ENCODE assay signal across 10 mouse cellular contexts in genomic region chr2:105188182-105188581, GRCm38 (mm10). TPM values are rescaled to one million over a fixed set of nuclear protein-coding genes. Genes with fewer than 3 reads are reported as not detected.
A peak's percentile ranks its signal among the peaks of the same experiment; 100 is the strongest.
DNase-seq lines count a peak whose midpoint lies in the region; ATAC-seq and TF ChIP-seq lines count a peak whose summit lies in the region.
"Had no signal": no experiment of that assay in that cellular context is flagged by ENCODE, and none has a peak within 500 bp of the region (broad histone marks: within the 10 kb centered on the region; RNA-seq: fewer than 3 reads in every experiment).

No protein-coding gene starts in this region.

- 81% methylated on average over 10 of the region's 10 CpGs for WGBS in kidney, postnatal 0 days

- in situ Hi-C loops in CH12.LX (cut with MboI; ENCODE audit: low pct_ligation_motif_present, low pct_unique_long_range_greater_than_20kb, low sequenced_read_pairs): no loop called here

- no peaks in the 10 kb centered on the region for H3K36me3 ChIP-seq in kidney, postnatal 0 days (ENCODE audit: insufficient read depth, low read length)
- no peaks in the 10 kb centered on the region for H3K36me3 ChIP-seq in CH12.LX (replicated peaks in 1 of 2; ENCODE audit: control insufficient read depth in 1 of 2, insufficient read depth in 1 of 2, low read length in 1 of 2)
- H3K36me3 ChIP-seq: embryonic facial prominence, embryonic 12.5 days; heart, embryonic 15.5 days; liver, embryonic 13.5 days had no signal

- TF ChIP-seq RAD21 in CH12.LX (IDR thresholded peaks at IDR 0.05; ENCODE audit: low read depth, low read length): peak; percentile 33

- H3K79me2 ChIP-seq in CH12.LX (replicated peaks; ENCODE audit: control insufficient read depth, extremely low read depth, insufficient read depth, poor library complexity, severe bottlenecking): no peaks in the 10 kb centered on the region; the same call in 1 of the 2 replicates

- peak; percentile 86 for TF ChIP-seq CTCF in kidney, postnatal 0 days (IDR thresholded peaks at IDR 0.05; ENCODE audit: low read depth)
- TF ChIP-seq CTCF in CH12.LX (conservative IDR thresholded peaks at IDR 0.05 in 1 of 2, IDR thresholded peaks at IDR 0.05 in 1 of 2; ENCODE audit: low read depth in 2 of 2, low read length in 2 of 2): peak; percentile 71 to 97

- H3K4me3 ChIP-seq in kidney, postnatal 0 days (replicated peaks; ENCODE audit: low read depth, low read length): no peak overlapping the region
- H3K4me3 ChIP-seq in CH12.LX (replicated peaks in 1 of 3; ENCODE audit: low read depth in 2 of 3, low read length in 2 of 3, poor library complexity in 1 of 3): no peak overlapping the region
- H3K4me3 ChIP-seq: embryonic facial prominence, embryonic 12.5 days; heart, embryonic 15.5 days; liver, embryonic 13.5 days had no signal

- no peak for ATAC-seq in kidney, postnatal 0 days (replicated peaks; ENCODE audit: low FRiP score, low read depth)
- peak; percentile 91 for ATAC-seq in granulocyte monocyte progenitor cell, adult 5-6 weeks (replicated peaks; ENCODE audit: poor library complexity, severe bottlenecking)
- no peak for ATAC-seq in inflammation-experienced regulatory T-cells, adult 6 months

- no peaks in the 10 kb centered on the region for H3K9me3 ChIP-seq in kidney, postnatal 0 days (replicated peaks; ENCODE audit: low read length)
- H3K9me3 ChIP-seq in CH12.LX (replicated peaks; ENCODE audit: low read length): no peaks in the 10 kb centered on the region
- H3K9me3 ChIP-seq: embryonic facial prominence, embryonic 12.5 days; heart, embryonic 15.5 days; liver, embryonic 13.5 days had no signal

- peak; percentile 44 for DNase-seq in kidney, postnatal 0 days (ENCODE audit: low spot score)
- no peak for DNase-seq in kidney, adult 8-10 months
- peak; percentile 56 for DNase-seq in CH12.LX (ENCODE audit: extremely low read depth)
- peak; percentile 46 for DNase-seq in MEL-GATA-1-ER (ENCODE audit: extremely low read depth, low read depth)
- no peak for DNase-seq in cerebellum, adult 11 months
- DNase-seq: liver, embryonic 13.5 days had no signal

- H3K27ac ChIP-seq in kidney, postnatal 0 days: no peak overlapping the region
- H3K27ac ChIP-seq in CH12.LX (ENCODE audit: insufficient read depth, low read depth): no peak overlapping the region
- H3K27ac ChIP-seq: embryonic facial prominence, embryonic 12.5 days; heart, embryonic 15.5 days; liver, embryonic 13.5 days had no signal

- dilution Hi-C loops in CH12.LX (cut with MboI; ENCODE audit: extremely low pct_ligation_motif_present, extremely low pct_unique_long_range_greater_than_20kb, low sequenced_read_pairs): no loop called here

- H3K27me3 ChIP-seq in kidney, postnatal 0 days (ENCODE audit: insufficient read depth, low read length): no peaks in the 10 kb centered on the region
- H3K27me3 ChIP-seq in CH12.LX (replicated peaks): no peaks in the 10 kb centered on the region
- H3K27me3 ChIP-seq: embryonic facial prominence, embryonic 12.5 days; heart, embryonic 15.5 days; liver, embryonic 13.5 days had no signal

- TF ChIP-seq EP300 in CH12.LX (IDR thresholded peaks at IDR 0.05; ENCODE audit: low read length): no peak

- no peak overlapping the region for H3K4me2 ChIP-seq in kidney, postnatal 0 days (ENCODE audit: low read length)
- no peak overlapping the region for H3K4me2 ChIP-seq in CH12.LX (ENCODE audit: insufficient read depth, low read depth, poor library complexity, severe bottlenecking)
- H3K4me2 ChIP-seq: embryonic facial prominence, embryonic 12.5 days; heart, embryonic 15.5 days; liver, embryonic 13.5 days had no signal

- 0 out of 2 replicates have a peak, but pooled peaks cover 2% of the 10 kb centered on the region for H3K4me1 ChIP-seq in kidney, postnatal 0 days (replicated peaks; ENCODE audit: insufficient read depth, low read length)
- peaks cover 2 to 20% of the 10 kb centered on the region in 2 experiments; a peak in 3 of 4 replicates for H3K4me1 ChIP-seq in CH12.LX (ENCODE audit: control insufficient read depth in 1 of 2, insufficient read depth in 2 of 2)
- H3K4me1 ChIP-seq: embryonic facial prominence, embryonic 12.5 days; heart, embryonic 15.5 days; liver, embryonic 13.5 days had no signal

- TF ChIP-seq POLR2A in CH12.LX (IDR thresholded peaks at IDR 0.05; ENCODE audit: low read depth, low read length): no peak

- no peak overlapping the region for H3K9ac ChIP-seq in kidney, postnatal 0 days (ENCODE audit: low read depth, low read length)
- no peak overlapping the region for H3K9ac ChIP-seq in CH12.LX (ENCODE audit: insufficient read depth, low read depth)
- H3K9ac ChIP-seq: embryonic facial prominence, embryonic 12.5 days; heart, embryonic 15.5 days; liver, embryonic 13.5 days had no signal

TF ChIP-seq in CH12.LX, 34 proteins besides CTCF, POLR2A, EP300 and RAD21:
- TF ChIP-seq SMC3 (IDR thresholded peaks at IDR 0.05; ENCODE audit: low read depth, low read length) (peak; percentile 26; the same call in 1 of the 2 replicates), MAFK (IDR thresholded peaks at IDR 0.05; ENCODE audit: insufficient replicate concordance, low read length) (no peak)
TF ChIP-seq in CH12.LX: peak in this region for 1.

RNA-seq across cellular contexts. Expression of gene Them7, which starts 35.9 kb away (rescaled TPM):
- polyA plus RNA-seq in kidney, postnatal 0 days (2015; fragmentation: Nextera tagmentation; extraction: Ambion mirVana): 21.3 and 23.2 TPM in 2 replicates
- total RNA-seq in CH12.LX (2012; rRNA removed) (not detected in 2 replicates), CH12.LX (2014; rRNA removed) (not detected in 2 replicates)
- not detected in 2 replicates for polyA plus RNA-seq in CH12.LX (2012; ENCODE audit: insufficient read length, low read depth)
- total RNA-seq in granulocyte monocyte progenitor cell, adult 5-6 weeks (2014; fragmentation: Nextera tagmentation): 3.6 and 5.5 TPM in 2 replicates
- 2.1 and 3.3 TPM in 2 replicates for total RNA-seq in granulocyte monocyte progenitor cell, adult 5-6 weeks (2017)
- not detected for polyA plus RNA-seq in inflammation-experienced regulatory T-cells, adult 6 months (2017; shearing (Covaris generic))

Comparison
In these comparisons a context has a peak if more than half of its experiments do, and no peak if none do; other contexts are left out.
1. DNase-seq: peak in kidney, postnatal 0 days (single experiment), CH12.LX (single experiment) and MEL-GATA-1-ER (single experiment); none in kidney, adult 8-10 months (0 of 2) and cerebellum, adult 11 months (single experiment).
2. RNA of gene Them7, which starts 35.9 kb away (polyA plus RNA-seq): 21.3 to 23.2 TPM in kidney, postnatal 0 days; not detected in inflammation-experienced regulatory T-cells, adult 6 months and not detected in CH12.LX; every median in the first group is over 10 times any median in the second.